Mouse (Mus musculus) gastrocnemius, adult 2 months (tissue): Measurements from ENCODE around the gene Hsd3b1. TPM values are rescaled to one million over a fixed set of nuclear protein-coding genes. Genes with fewer than 3 reads are reported as not detected.

ENCODE experiments used
- DNase-seq: peaks from one replicate; pipeline ENCODE4 v3.0.0; 2022
- H3K27ac ChIP-seq: fragments of 200-600 bp; 2 replicates; pipeline ENCODE4 v1.8.1; 2022; ENCODE audit warnings: mild to moderate bottlenecking
- H3K4me3 ChIP-seq: fragments of 200-600 bp; 2 replicates; pipeline ENCODE4 v1.8.1; 2022; ENCODE audit warnings: mild to moderate bottlenecking, moderate library complexity
- CTCF ChIP-seq: fragments of 200-600 bp; IDR thresholded peaks from 2 replicates; pipeline ENCODE4 v1.8.1; 2022; ENCODE audit warnings: antibody characterized with exemption, mild to moderate bottlenecking, moderate library complexity
- intact Hi-C: fragments of 180-260 bp; cut with DNase I; formaldehyde crosslinking; loops from one replicate; pipeline ENCODE4 v1.15.1; 2025
- long read RNA-seq, 2 experiments: library from polyadenylated mRNA; stranded (forward); transcript quantifications; one replicate each; pipeline ENCODE4 v2.0.0; 2021
- total RNA-seq, 2 experiments: library from RNA; stranded (reverse); gene quantifications; 2 replicates each; pipeline ENCODE4 v1.2.3; 2021

The Hsd3b1 gene
- total RNA-seq: not detected
- long read RNA-seq, experiment 1: 0 reads
- long read RNA-seq, experiment 2: 0 reads

DNA sequence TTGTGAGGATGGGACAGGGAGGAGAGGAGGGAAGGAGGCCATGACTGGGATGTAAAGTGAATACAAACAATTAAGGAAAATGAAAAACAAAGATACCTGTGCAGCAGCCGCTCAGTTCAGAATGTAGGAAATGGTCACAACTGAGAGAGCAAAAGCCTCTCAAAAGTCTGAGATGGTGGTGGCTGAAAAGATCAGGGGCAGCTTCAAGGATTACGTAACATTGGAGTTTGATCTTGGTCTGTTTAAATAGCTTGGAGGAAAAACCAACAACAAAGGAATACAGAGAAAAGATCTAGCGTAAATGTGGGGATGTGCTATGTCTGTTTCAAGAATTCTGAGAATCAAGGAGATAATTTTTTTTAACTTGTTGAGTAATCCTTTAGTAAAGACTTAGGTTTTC, at the start of gene Hsd3b1:
Gene Hsd3b1 (minus strand): TSS at position 219 of the 400 bp plus-strand sequence.
- no peak for DNase-seq
- TF ChIP-seq CTCF: no peak
- intact Hi-C loops: no loop called here
- no peak within 1 kb of the TSS for H3K27ac ChIP-seq
- no peak within 1 kb of the TSS for H3K4me3 ChIP-seq

- DNase-seq: no peak
- H3K27ac ChIP-seq: no peak overlapping the region
- TF ChIP-seq CTCF: no peak
- intact Hi-C loops: no loop called here
- H3K4me3 ChIP-seq: no peak overlapping the region
Observed at GRCm38 (mm10) chr3:98897606-98898005, 38.0 kb upstream of the Hsd3b1 start.

GRCm38 (mm10) chr3:98895071-98895601, 35.5 kb upstream of the Hsd3b1 start:
- TF ChIP-seq CTCF: peak; percentile 47
- H3K27ac ChIP-seq: no peak overlapping the region
- intact Hi-C loops: no loop called here
- DNase-seq: no peak
- no peak overlapping the region for H3K4me3 ChIP-seq

GRCm38 (mm10) chr3:98893057-98893772, 33.6 kb upstream of the Hsd3b1 start, which contains the start of gene Hao2:
Gene Hao2, minus strand, starts transcription at chr3:98893239.
- DNase-seq: no peak
- H3K4me3 ChIP-seq: no peak within 1 kb of the TSS
- H3K27ac ChIP-seq: no peak within 1 kb of the TSS
- intact Hi-C loops: no loop called here
- TF ChIP-seq CTCF: no peak

GRCm38 (mm10) chr3:98890430-98890829, 30.8 kb upstream of the Hsd3b1 start:
- intact Hi-C loops: no loop called here
- no peak for DNase-seq
- no peak overlapping the region for H3K4me3 ChIP-seq
- H3K27ac ChIP-seq: no peak overlapping the region
- TF ChIP-seq CTCF: no peak

- H3K27ac ChIP-seq: no peak overlapping the region
- intact Hi-C loops: no loop called here
- no peak for DNase-seq
- no peak for TF ChIP-seq CTCF
- no peak overlapping the region for H3K4me3 ChIP-seq
Observed at GRCm38 (mm10) chr3:98888206-98888605, 28.6 kb upstream of the Hsd3b1 start.

GRCm38 (mm10) chr3:98880831-98881230, 21.2 kb upstream of the Hsd3b1 start:
- intact Hi-C loops: no loop called here
- H3K4me3 ChIP-seq: no peak overlapping the region
- no peak for TF ChIP-seq CTCF

DNA sequence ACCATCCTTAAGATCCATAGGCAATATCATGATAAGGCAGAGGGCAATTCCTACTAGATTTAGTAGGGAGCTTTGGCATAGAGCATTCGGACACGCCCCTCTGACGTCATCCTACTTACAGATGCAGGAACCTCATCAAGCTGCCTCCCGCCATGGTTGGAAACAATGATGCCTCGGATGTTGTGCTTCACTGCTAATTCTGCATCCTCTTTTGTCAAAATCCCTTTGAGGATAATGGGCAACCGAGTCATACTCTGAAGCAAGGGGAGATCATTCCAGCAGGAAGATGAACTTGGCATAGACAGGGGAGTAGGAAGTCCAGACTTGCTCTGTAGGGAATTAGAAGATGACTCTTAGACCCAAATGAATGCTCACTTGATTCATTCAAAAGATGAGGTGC, 20.6 kb upstream of the Hsd3b1 start:
- DNase-seq: no peak
- Histone ChIP-seq H3K27ac (no peak overlapping the region), H3K4me3 (no peak overlapping the region)
- intact Hi-C loops: no loop called here
- TF ChIP-seq CTCF: no peak

More at GRCm38 (mm10) chr3:98880831-98881230, 21.2 kb upstream of the Hsd3b1 start:
- H3K27ac ChIP-seq: no peak overlapping the region
- no peak for DNase-seq

DNA sequence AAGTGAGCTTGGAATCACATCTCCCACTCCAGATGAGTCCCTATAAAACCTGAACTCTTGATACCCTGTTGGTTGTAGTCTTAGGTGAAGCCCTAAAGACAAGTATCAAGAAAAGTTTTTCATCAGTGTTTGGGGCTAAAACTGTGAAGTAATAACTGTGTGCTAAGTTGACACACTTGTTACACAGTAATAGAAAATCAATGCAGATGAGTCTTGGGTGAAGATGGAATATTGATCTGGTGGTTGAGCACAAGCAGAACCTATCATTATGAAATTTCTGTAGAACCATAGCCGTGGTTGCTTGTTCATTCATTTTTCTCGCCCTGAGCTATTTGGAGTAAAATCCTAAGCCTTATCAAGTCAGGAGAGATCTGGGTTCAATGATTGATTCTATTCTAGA, 8.6 kb upstream of the Hsd3b1 start:
- TF ChIP-seq CTCF: no peak
- intact Hi-C loops: no loop called here

GRCm38 (mm10) chr3:98862800-98863199, 3.2 kb upstream of the Hsd3b1 start:
- no peak overlapping the region for H3K27ac ChIP-seq
- no peak for TF ChIP-seq CTCF
- intact Hi-C loops: no loop called here
- no peak overlapping the region for H3K4me3 ChIP-seq
- DNase-seq: no peak

More for the DNA sequence above, 8.6 kb upstream of the Hsd3b1 start:
- Histone ChIP-seq H3K4me3 (no peak overlapping the region), H3K27ac (no peak overlapping the region)
- DNase-seq: no peak

DNA sequence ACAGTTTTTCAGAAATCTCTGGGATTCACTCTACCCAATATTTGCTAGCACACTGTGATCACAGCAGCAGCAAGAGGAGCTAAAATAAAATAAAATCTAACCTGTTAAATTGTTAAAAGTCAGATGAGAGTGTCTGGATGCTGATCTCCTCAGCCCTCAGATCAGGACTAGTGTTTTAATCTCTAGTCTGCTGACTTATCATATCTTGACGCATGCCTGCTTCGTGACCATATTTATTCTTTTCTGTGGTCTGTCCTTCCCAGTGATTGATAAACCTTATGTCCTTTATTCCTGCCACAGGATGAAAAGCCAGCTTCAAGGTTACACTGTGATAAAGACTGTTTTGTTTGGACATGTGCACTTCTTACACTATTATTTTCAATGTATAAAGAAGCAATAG, 1.5 kb downstream of the Hsd3b1 start:
- intact Hi-C loops: no loop called here
- Histone ChIP-seq H3K4me3 (no peak overlapping the region), H3K27ac (no peak overlapping the region)
- TF ChIP-seq CTCF: no peak
- DNase-seq: no peak

DNA sequence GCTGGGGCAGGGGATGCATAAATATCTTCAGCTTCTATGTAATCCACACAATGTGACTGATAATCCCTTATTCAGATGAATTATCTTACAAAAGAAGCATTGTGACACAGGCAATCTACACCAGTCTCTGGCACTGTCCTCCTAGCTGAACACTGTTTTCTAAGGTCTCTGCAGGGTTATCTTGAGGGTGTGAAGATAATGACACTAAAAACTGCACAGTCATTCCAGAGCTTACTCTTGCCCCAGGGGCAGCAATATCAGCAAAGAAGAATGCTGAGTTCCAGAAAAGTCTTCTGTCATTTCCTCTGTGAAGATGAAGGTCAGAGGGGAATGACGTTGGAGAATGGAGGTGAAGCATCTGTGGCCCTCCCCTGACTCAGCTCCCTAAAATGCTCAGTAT, 2.7 kb downstream of the Hsd3b1 start:
- TF ChIP-seq CTCF: no peak
- intact Hi-C loops: no loop called here
- no peak overlapping the region for H3K27ac ChIP-seq

GRCm38 (mm10) chr3:98855160-98855559, 4.4 kb downstream of the Hsd3b1 start:
- no peak overlapping the region for H3K4me3 ChIP-seq
- no peak for TF ChIP-seq CTCF
- no peak for DNase-seq
- no peak overlapping the region for H3K27ac ChIP-seq
- intact Hi-C loops: no loop called here

More for the DNA sequence above, 2.7 kb downstream of the Hsd3b1 start:
- H3K4me3 ChIP-seq: no peak overlapping the region
- no peak for DNase-seq

GRCm38 (mm10) chr3:98853685-98854084, 5.9 kb downstream of the Hsd3b1 start:
- H3K4me3 ChIP-seq: no peak overlapping the region
- no peak for TF ChIP-seq CTCF
- intact Hi-C loops: no loop called here
- no peak overlapping the region for H3K27ac ChIP-seq
- DNase-seq: no peak
